Mouse (Mus musculus) monocyte, adult 5-6 weeks (primary cell): ENCODE measurements around the gene Gm44511. TPM values are rescaled to one million over a fixed set of nuclear protein-coding genes. Genes with fewer than 3 reads are reported as not detected.
"Not testable (repeated sequence)": the region's sequence is repeated elsewhere in the genome, so short reads cannot be mapped to it uniquely, and the experiment has no call there.

Source experiments
- ATAC-seq: fragments of 153-309, 156-312 bp; replicated peaks from 2 replicates; pipeline ENCODE4 v1.8.0; 2017; ENCODE audit warnings: mild to moderate bottlenecking; ENCODE audit not compliant: low TSS enrichment, insufficient number of reproducible peaks, severe bottlenecking, poor library complexity, low FRiP score
- total RNA-seq: library from RNA; stranded (forward); fragments of 200-1000, 200-491, 200-594 nt; gene quantifications from 3 replicates; pipeline ENCODE4 v1.2.3, GENCODE M21; 2017

The Gm44511 gene
- total RNA-seq, 1 experiment from 2014 or later: 0.57 TPM

DNA sequence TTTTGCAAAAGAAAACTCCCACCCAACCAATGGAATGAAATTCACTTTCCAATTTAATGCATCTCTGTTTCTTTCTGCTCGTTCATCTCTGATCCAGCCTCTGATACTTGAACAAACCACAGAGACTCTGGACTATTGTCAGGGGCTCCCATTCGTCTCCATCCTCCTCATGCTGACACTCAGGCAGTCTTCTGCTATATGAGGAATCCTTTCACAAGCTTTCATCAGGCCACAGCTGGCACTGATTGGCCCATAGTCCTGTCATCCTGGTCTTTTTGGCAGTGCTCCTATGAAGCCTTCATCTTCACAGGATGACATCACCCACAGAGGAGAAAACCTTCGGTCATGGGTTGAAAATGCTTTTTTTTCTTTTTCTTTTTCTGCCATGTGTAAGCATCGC is 58.1 kb downstream of the Gm44511 start:
- ATAC-seq: no peak

DNA sequence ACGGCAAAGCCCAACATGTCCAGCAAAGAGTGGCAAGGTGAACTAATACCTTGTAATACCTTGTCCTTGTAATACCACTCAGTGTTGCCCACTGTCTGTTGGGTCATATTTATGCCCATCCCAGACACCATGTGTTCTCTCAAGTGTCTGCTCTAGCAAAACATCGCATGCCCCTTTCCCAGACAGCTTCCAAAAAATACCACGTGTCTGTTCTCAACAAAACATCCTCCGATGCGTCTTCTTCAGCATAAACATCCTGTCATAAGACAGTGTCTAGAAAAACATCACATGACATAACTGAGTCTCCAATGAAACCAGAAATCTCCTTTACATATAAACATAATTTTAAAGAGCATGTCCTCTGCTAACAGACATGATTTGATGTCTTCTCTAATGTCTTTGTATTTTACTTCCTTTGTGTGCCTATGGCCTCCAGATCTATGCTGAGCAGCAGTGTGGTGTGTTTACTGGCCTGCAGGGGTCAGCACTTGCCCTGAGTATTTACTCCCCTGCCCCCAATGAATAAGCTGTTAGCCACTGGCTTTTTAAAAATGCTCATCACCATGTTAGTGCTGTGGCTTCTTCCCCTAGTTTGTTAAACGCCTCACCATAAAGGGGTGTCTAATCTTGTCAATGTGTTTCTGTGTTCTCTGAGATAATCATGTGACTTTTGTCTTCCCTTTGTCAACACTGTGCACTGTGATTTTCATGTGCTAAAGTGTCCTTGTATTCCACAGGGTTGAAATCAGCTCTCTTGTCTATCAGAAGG is 59.4 kb downstream of the Gm44511 start:
- peak; percentile 65 for ATAC-seq

DNA sequence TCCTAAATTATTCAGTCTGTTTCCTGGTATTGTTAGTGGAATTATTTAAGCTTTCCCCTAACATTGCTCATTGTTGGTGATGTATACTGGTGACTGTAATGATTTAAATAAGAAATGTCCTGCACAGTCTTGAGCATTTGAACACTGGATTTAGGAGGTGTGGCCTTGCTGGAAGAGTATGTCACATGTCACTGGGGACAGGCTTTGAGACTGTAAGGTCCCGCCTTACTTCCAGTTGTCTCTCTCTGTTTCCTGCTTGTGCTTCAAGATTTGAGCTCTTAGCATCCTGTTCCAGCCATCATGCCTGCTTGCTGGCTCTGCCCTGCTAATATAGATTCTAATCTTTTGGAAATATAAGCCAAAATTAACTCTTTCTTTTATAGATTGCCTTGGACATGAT is 60.9 kb downstream of the Gm44511 start:
- ATAC-seq: no peak

DNA sequence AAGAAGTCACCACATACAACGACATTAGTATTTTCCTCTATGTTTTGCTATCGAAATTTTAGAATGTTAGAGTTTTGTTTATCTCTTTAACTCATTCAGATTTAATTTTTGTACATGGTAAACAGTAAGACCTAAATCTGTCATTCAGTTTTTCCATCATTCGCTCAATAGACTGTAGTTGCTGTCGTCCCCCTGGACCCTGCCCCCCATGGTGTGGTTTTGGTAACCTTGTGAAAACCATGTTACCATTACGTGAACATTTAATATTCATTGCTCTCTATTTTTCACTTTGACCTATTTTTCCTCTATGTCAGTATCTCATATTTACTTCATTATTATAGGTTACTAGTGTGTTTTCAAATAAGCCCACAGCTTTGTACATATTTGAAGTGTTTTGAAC is 61.5 kb downstream of the Gm44511 start:
- ATAC-seq: no peak

DNA sequence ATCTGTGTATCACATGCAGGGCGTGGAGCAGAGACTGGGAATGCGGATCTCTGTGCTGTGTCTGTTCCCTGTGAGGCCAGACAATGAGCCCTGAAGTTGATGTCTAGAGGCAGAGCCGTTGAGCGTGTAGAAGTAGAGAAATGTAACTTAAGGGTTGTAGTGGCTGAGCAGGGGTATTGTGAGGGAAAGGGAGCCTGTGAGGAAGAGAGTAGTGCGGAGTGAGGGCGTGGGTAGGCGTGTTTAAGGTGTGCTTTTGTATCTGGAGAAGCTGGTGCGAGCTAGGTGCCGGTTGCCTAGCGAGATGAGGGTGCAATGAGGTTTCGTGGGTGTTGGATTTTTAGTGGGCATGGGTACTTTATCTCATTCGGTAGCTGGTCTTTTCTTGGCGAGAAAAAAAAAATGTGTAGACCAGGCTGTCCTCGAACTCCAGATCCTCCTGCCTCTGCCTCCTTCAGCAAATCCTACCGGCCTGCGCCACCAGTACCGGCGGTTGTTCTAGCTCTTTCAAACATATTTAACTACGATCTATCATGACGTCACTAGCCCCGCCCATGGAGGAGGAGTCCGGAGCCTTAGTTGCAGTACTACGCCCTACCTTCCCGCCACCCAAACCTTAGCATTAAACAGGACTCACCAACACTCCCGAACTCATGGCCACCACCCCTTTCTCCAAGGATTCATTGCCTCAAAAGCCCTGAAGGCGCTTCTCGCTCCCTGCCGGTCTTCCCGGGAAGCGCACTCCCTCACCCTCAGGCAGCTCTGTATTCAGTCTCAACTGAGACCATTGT is 62.2 kb downstream of the Gm44511 start:
- ATAC-seq: peak; percentile 66

DNA sequence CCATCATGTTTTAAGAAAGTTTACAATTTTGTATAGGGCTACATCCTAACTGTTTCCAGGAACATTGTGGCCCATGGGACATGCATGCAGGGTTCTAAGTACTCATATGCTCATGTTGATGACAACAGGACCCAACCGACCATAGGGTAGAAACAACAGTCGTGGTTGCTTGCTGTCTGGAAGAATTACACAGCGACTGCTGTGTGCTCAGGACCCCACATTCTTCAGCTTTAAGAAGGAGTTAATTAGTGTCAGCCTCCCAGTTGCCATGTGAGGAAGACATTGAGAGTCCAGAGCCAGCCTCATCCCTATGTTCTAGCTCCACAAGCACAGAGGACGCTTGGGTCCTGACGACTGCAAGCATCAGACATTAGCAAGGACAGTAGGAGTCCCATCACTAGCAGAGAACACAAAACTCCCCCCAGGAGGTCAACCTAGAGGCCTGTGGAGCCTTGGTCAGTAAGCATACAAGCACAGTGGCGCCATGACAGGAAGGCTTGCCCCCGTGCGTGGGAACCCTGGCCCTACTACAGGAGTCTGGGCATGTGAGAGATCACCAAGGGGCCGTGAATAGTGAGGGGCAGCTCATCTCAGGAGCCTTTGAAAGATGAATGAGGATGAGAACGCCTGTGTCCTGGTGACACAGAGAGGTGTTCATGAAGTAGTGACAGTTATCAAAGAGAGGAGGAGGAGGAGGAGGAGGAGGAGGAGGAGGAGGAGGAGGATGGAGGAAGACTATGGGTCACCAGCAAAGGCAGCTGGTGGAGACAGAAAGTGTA is 63.0 kb downstream of the Gm44511 start:
- not testable (repeated sequence) for ATAC-seq

DNA sequence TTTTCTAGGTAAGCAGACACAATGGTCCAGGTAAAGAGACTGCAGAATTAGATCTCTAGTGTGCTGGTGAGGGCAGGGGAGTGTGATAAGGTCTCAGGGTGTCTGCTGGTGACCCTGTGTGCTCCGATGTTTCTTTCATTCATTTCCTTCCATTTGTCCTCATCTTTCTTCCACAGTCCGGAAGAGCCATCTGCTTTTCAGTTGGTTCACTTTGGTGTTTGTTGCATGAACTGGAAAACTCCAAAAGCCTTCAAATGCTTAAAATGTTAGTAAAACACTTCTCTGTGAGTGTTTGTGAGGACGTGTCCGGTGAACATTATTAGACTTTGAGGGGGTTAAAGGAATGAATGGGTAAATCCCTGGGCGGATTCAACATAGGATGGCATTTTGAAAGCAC is 65.0 kb downstream of the Gm44511 start:
- ATAC-seq: no peak

DNA sequence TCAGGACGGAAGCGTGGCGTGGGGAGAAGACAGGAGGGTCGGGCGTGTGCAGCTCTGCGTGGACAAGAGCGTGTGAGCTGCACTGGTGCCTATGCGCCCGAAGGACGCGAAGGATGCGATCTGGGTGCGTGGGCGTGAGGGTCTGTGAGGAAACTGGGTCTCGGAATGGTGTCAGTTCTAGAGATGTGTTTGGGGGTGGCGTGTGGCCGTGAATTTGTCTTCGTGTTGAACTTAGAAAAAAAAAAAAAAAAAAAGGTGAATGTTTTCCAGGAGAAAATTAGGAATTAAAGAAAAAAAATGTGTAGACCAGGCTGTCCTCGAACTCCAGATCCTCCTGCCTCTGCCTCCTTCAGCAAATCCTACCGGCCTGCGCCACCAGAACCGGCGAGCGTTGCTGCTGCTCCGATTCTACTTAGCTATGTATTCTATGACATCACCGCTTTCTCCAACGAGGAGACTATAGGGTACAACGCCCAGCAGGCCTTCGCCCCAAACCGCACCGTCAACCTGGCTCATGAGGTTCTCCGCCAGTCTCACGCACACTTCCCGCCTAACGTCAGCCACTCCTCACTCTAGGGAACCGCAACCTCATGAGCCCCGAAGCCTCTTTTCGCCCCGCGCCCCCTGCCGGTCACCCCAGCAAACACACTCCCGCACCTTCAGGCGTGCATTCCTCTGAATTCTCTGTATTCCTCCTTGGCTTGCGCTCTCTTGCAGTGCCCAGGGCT is 65.5 kb downstream of the Gm44511 start:
- peak; percentile 50 for ATAC-seq

DNA sequence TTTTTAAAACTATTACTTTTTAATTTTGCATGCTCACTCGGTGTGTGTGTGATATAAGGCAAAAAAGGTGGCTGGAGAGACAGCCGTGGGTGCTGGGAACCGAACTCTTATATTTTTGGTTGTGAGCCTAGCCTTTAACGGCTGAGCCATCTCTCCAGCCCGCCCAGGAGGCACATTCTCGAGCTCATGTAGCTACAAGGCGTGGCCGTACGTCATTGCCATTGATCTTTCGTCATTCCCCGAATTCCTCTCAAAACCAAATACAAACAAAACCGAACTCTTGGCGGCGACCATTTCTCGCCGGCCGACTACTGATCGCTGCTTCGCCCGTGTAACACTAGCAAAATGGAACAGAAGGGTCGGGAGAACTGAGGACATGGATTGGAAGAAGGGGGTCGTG is 66.1 kb downstream of the Gm44511 start:
- peak; percentile 42 for ATAC-seq

DNA sequence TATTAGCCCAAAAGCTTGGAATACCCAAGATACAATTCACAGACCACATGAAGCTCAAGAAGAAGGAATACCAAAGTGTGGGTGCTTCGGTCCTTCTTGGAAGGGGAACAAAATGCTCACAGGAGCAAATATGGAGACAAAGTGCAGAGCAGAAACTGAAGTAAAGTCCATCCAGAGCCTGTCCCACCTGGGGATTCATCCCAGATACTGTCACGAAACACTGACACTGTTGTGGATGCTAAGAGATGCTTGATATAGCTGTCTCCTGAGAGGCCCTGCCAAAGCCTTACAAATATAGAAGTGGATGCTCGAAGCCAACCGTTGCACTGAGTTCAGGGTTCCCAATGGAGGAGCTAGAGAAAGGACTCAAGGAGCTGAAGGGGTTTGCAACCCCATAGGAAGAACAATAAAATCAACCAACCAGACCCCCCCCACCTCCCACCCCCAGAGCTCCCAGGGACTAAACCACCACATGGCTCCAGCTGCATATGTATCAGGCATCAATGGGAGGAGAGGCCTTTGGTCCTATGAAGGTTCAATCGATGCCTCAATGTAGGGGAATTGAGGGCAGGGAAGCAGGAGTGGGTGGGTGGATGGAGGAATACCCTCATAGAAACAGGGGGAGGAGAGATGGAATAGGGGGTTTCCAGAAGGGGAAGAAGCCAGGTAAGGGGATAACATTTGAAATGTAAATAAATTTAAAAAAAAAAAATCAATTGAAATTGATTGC is 66.7 kb downstream of the Gm44511 start:
- no peak for ATAC-seq

DNA sequence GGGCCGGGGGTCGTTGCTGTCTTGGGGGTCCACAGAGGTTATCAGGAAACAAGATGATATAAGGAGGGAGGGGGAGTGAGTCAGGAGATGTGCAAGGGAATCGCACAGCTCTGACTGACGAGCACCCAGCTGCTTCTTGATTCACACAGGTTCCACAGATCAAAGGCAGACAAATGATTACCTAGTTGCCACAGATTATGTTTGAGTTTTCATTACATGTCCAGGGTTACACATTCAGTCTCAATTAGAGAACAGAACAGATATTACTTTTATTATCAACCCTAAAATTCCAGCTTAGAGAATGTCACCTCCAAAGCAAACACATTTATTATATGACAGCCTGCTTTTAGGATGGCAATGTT is 70.7 kb downstream of the Gm44511 start:
- ATAC-seq: not testable (repeated sequence)

DNA sequence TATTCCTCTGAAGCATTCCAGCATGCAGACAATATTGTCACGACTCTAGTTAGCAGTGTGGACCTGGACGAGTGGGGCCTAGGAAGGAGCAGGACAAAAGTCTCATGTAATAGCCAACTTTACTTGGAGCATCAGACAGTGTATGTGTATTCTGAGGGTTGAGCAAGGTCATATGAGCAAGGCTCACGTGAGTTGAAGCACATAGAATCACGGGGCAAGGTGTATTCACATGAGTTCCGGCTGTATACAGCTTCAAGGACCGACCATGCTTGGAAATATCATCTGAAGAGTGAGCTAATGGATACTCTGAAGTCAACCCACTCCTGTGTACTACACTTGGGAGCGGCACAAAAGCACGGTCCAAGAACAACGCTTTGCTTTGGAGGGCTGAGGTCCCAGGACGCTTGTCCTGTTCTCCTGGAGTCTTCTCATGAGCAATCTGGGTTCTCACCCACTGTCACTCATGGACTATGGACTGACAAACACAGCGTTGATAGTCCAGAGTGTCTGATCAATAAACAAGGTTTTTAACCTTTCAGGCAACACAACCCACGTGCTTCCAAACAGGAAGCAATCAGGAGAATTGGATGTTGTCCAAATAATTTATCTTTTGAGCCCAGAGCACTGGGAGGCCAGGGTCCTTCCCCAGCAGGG is 71.2 kb downstream of the Gm44511 start:
- not testable (repeated sequence) for ATAC-seq

DNA sequence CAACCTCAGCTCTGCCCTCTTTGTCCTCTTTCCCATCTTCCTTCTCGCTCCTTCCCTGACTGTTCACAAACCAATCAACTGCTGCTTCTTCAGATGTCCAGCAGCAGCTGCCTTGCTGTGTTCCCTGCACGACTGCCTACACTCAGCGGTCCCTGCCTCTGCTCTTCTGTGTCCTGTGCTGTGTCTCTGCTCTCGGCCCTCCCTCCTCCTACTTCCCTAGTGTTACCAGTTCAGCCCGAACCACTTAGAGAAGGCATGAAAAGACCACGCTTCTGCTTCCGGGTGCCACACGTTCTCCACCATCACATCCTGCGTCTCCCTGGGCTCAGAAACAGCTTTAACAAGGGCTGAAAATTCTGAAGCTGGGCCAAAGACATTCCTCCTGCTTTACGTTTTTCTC is 71.8 kb downstream of the Gm44511 start:
- peak; percentile 77 for ATAC-seq

DNA sequence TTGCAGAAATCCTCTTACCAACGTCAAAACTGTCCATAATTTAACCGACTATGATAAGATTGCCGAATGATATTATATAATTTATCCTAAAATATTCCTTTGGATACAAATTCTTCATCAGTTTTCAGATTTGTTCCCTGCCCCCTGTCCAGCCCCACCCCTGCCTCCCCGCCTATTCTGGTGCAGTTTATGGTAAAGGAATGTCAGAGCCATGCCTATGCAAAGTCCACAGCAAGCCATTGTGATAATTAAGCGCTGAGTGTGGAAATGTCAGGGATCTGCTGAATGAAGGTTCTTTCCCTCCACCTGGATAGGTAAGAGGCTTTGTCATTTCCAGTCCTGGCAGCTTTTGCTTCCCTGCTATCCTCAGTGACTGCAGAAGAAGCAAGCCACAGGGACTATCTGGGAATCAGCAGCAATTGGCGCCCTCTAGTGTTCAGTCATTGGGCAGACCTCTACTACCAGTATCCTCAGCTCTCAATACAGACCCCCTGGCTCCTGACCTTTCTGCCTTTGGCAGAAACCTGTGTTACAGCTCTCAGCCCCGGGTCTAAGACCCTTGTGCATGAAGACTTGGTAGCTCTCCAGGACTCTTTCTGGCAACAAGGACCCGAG is 72.4 kb downstream of the Gm44511 start:
- ATAC-seq: peak; percentile 72

DNA sequence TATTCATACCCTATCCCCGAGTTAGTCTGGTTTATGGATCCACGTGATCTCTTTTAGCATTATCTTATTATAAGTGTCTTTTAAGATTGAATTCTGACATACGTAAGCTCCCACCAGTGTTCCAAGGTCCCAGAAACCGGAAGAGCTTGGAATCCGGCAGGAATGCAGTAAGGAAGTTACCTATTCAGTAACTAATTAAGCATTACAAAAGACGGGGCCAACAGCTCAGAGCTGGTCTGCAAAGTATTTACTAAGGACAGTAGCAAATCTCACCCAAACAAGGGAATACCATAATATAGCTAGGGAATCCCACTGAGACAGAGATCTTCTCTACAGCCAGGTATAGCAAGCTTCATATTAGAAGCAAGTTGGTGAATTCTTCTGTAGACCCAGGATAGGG is 79.1 kb downstream of the Gm44511 start:
- not testable (repeated sequence) for ATAC-seq

DNA sequence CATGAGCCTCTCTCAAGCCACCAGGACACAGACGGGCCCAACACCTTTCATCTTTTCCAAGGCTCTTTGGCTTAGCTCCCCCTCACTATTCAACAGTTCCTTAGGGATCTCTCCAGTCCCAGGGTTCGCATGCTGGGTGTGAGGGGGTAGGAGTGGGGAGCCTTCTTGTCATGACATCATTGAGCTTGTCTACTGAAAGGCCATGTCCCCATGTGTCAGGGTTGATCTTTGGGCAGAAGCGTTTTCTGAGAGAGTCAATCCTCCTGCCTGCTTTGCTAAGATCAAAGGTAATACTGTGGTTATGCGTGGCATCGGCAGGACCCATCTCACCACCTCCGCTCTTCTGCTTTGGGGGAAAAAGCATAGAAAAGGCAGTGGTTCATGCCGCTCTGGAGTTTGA is 88.7 kb downstream of the Gm44511 start:
- no peak for ATAC-seq

DNA sequence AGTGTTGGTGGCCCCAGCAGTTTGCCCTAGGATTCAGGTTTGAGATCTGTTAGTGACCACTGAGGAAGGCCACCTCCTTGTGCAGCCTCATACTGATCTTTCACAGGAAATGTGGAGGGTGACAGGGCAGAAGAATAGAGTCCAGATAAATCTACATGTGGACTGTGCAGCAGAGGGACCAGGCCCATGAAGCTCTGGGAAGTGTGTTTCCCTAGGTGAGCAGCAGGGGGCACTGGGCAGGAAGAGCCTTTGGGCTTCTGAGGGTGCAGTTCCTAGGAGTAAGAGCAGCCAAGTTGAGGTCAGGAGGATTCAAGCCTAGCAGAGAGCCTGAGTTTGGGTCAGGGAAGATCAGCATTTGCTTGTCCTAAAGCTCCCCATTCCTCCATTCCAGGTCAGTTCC is 90.0 kb downstream of the Gm44511 start:
- 0 out of 2 replicates have a peak, but pooled peaks have one; percentile 9 for ATAC-seq
